Mouse (Mus musculus): ENCODE results near the gene Adam8. TPM values are rescaled to one million over a fixed set of nuclear protein-coding genes. Genes with fewer than 3 reads are reported as not detected.

Adam8 gene
- polyA plus RNA-seq, 1 experiment from 2014 or later: 0.27 TPM

GRCm38 (mm10) chr7:140001086-140001740 is 8.9 kb upstream of the Adam8 start:
- no peaks in the 10 kb centered on the region for H3K4me1 ChIP-seq (replicated peaks)

GRCm38 (mm10) chr7:139998691-139999350 is 6.5 kb upstream of the Adam8 start:
- Histone ChIP-seq H3K9me3 (replicated peaks) (no peaks in the 10 kb centered on the region), H3K4me1 (replicated peaks) (no peaks in the 10 kb centered on the region), H3K36me3 (peaks cover 82% of the 10 kb centered on the region), H3K27ac (no peak overlapping the region), H3K4me2 (no peak overlapping the region), H3K9ac (no peak overlapping the region), H3K4me3 (replicated peaks) (no peak overlapping the region), H3K27me3 (no peaks in the 10 kb centered on the region)
- no peak for ATAC-seq (ENCODE audit: low read depth)
- no peak for DNase-seq
- WGBS (ENCODE audit: insufficient replicate concordance): 89% methylated on average over 13 of the region's 13 CpGs

More at GRCm38 (mm10) chr7:140001086-140001740, 8.9 kb upstream of the Adam8 start:
- Histone ChIP-seq H3K4me2 (no peak overlapping the region), H3K9me3 (replicated peaks) (no peaks in the 10 kb centered on the region), H3K27me3 (no peaks in the 10 kb centered on the region), H3K9ac (no peak overlapping the region), H3K27ac (no peak overlapping the region), H3K4me3 (replicated peaks) (no peak overlapping the region), H3K36me3 (peaks cover 93% of the 10 kb centered on the region)
- ATAC-seq (ENCODE audit: low read depth) (peak; percentile 58; the same call in 1 of the 2 replicates), DNase-seq (no peak)
- 78% methylated on average over 12 of the region's 12 CpGs for WGBS (ENCODE audit: insufficient replicate concordance)

- no peak overlapping the region for H3K27ac ChIP-seq
Measured at GRCm38 (mm10) chr7:139994676-139995075, 2.3 kb upstream of the Adam8 start.

GRCm38 (mm10) chr7:139994202-139994601 is 1.8 kb upstream of the Adam8 start:
- H3K4me3 ChIP-seq (replicated peaks): no peak overlapping the region
- peaks cover 41% of the 10 kb centered on the region for H3K36me3 ChIP-seq
- H3K9ac ChIP-seq: no peak overlapping the region
- 61% methylated on average over 4 of the region's 4 CpGs for WGBS (ENCODE audit: insufficient replicate concordance)
- peaks cover 10% of the 10 kb centered on the region for H3K4me1 ChIP-seq (replicated peaks)
- no peak overlapping the region for H3K27ac ChIP-seq
- DNase-seq (no peak), ATAC-seq (ENCODE audit: low read depth) (no peak)
- no peak overlapping the region for H3K4me2 ChIP-seq
- no peaks in the 10 kb centered on the region for H3K27me3 ChIP-seq
- H3K9me3 ChIP-seq (replicated peaks): no peaks in the 10 kb centered on the region

More at GRCm38 (mm10) chr7:139994676-139995075, 2.3 kb upstream of the Adam8 start:
- Histone ChIP-seq H3K27me3 (no peaks in the 10 kb centered on the region), H3K4me1 (replicated peaks) (peaks cover 10% of the 10 kb centered on the region), H3K4me3 (replicated peaks) (no peak overlapping the region), H3K9me3 (replicated peaks) (no peaks in the 10 kb centered on the region), H3K9ac (no peak overlapping the region), H3K36me3 (peaks cover 46% of the 10 kb centered on the region), H3K4me2 (no peak overlapping the region)
- DNase-seq: no peak
- no peak for ATAC-seq (ENCODE audit: low read depth)
- 20% methylated on average over 3 of the region's 3 CpGs for WGBS (ENCODE audit: insufficient replicate concordance)

GRCm38 (mm10) chr7:139993532-139993931 is 1.2 kb upstream of the Adam8 start:
- H3K9me3 ChIP-seq (replicated peaks): no peaks in the 10 kb centered on the region
- H3K9ac ChIP-seq: no peak overlapping the region
- ATAC-seq (ENCODE audit: low read depth) (no peak), DNase-seq (no peak)
- H3K27ac ChIP-seq: no peak overlapping the region
- H3K4me2 ChIP-seq: no peak overlapping the region
- WGBS (ENCODE audit: insufficient replicate concordance): 75% methylated on average over 6 of the region's 6 CpGs
- H3K27me3 ChIP-seq: no peaks in the 10 kb centered on the region
- peaks cover 10% of the 10 kb centered on the region for H3K4me1 ChIP-seq (replicated peaks)
- H3K4me3 ChIP-seq (replicated peaks): no peak overlapping the region
- peaks cover 34% of the 10 kb centered on the region for H3K36me3 ChIP-seq

- no peaks in the 10 kb centered on the region for H3K9me3 ChIP-seq (replicated peaks)
- H3K4me2 ChIP-seq: no peak overlapping the region
- no peaks in the 10 kb centered on the region for H3K27me3 ChIP-seq
- no peak overlapping the region for H3K9ac ChIP-seq
- H3K4me1 ChIP-seq (replicated peaks): peaks cover 10% of the 10 kb centered on the region
- no peak overlapping the region for H3K27ac ChIP-seq
- ATAC-seq (ENCODE audit: low read depth): no peak
- WGBS (ENCODE audit: insufficient replicate concordance): 57% methylated on average over 8 of the region's 8 CpGs
- DNase-seq: no peak
- peaks cover 8% of the 10 kb centered on the region for H3K36me3 ChIP-seq
- no peak overlapping the region for H3K4me3 ChIP-seq (replicated peaks)
Measured at GRCm38 (mm10) chr7:139990864-139991394, 1.4 kb downstream of the Adam8 start.

GRCm38 (mm10) chr7:139988272-139988671 is 4.1 kb downstream of the Adam8 start:
- no peak for DNase-seq
- Histone ChIP-seq H3K9ac (no peak overlapping the region), H3K4me2 (no peak overlapping the region), H3K27me3 (no peaks in the 10 kb centered on the region), H3K9me3 (replicated peaks) (no peaks in the 10 kb centered on the region), H3K4me1 (replicated peaks) (peaks cover 10% of the 10 kb centered on the region), H3K36me3 (no peaks in the 10 kb centered on the region), H3K27ac (no peak overlapping the region), H3K4me3 (replicated peaks) (no peak overlapping the region)
- no peak for ATAC-seq (ENCODE audit: low read depth)
- WGBS (ENCODE audit: insufficient replicate concordance): 57% methylated on average over 9 of the region's 9 CpGs

GRCm38 (mm10) chr7:139984505-139984904 is 7.9 kb downstream of the Adam8 start:
- Histone ChIP-seq H3K27me3 (no peaks in the 10 kb centered on the region), H3K27ac (no peak overlapping the region), H3K36me3 (no peaks in the 10 kb centered on the region), H3K9me3 (replicated peaks) (no peaks in the 10 kb centered on the region), H3K4me3 (replicated peaks) (no peak overlapping the region), H3K4me2 (no peak overlapping the region), H3K9ac (no peak overlapping the region), H3K4me1 (replicated peaks) (no peaks in the 10 kb centered on the region)
- DNase-seq (no peak), ATAC-seq (ENCODE audit: low read depth) (no peak)
- WGBS (ENCODE audit: insufficient replicate concordance): 74% methylated on average over 11 of the region's 11 CpGs

GRCm38 (mm10) chr7:139982058-139982457 is 10.3 kb downstream of the Adam8 start:
- H3K27ac ChIP-seq: no peak overlapping the region
- H3K36me3 ChIP-seq: no peaks in the 10 kb centered on the region
- peaks cover 12% of the 10 kb centered on the region for H3K4me1 ChIP-seq (replicated peaks)
- no peak overlapping the region for H3K4me2 ChIP-seq
- no peaks in the 10 kb centered on the region for H3K27me3 ChIP-seq
- H3K9me3 ChIP-seq (replicated peaks): no peaks in the 10 kb centered on the region
- WGBS (ENCODE audit: insufficient replicate concordance): 68% methylated on average over 11 of the region's 11 CpGs
- H3K9ac ChIP-seq: no peak overlapping the region
- no peak overlapping the region for H3K4me3 ChIP-seq (replicated peaks)
- no peak for ATAC-seq (ENCODE audit: low read depth)
- no peak for DNase-seq

- Histone ChIP-seq H3K36me3 (no peaks in the 10 kb centered on the region), H3K4me2 (no peak overlapping the region), H3K4me3 (replicated peaks) (no peak overlapping the region), H3K9ac (no peak overlapping the region), H3K27ac (no peak overlapping the region), H3K27me3 (no peaks in the 10 kb centered on the region), H3K9me3 (replicated peaks) (no peaks in the 10 kb centered on the region), H3K4me1 (replicated peaks) (peaks cover 12% of the 10 kb centered on the region)
- DNase-seq: no peak
- WGBS (ENCODE audit: insufficient replicate concordance): 33% methylated on average over 3 of the region's 3 CpGs
- no peak for ATAC-seq (ENCODE audit: low read depth)
Measured at GRCm38 (mm10) chr7:139980778-139981177, 11.6 kb downstream of the Adam8 start.

- H3K27me3 ChIP-seq: no peaks in the 10 kb centered on the region
- no peak overlapping the region for H3K9ac ChIP-seq
- DNase-seq (no peak), ATAC-seq (ENCODE audit: low read depth) (peak; percentile 17; the same call in 1 of the 2 replicates)
- peak overlapping the region; percentile 79 for H3K4me2 ChIP-seq
- 32% methylated on average over 13 of the region's 13 CpGs for WGBS (ENCODE audit: insufficient replicate concordance)
- peaks cover 12% of the 10 kb centered on the region for H3K4me1 ChIP-seq (replicated peaks)
- no peaks in the 10 kb centered on the region for H3K36me3 ChIP-seq
- no peak overlapping the region for H3K27ac ChIP-seq
- peak overlapping the region; percentile 58 for H3K4me3 ChIP-seq (replicated peaks)
- H3K9me3 ChIP-seq (replicated peaks): no peaks in the 10 kb centered on the region
Measured at GRCm38 (mm10) chr7:139979011-139979719, 13.2 kb downstream of the Adam8 start.

All from liver, embryonic 13.5 days (tissue).